Mouse (Mus musculus): ENCODE data around the gene Lcn4.

- TF ChIP-seq CTCF (IDR thresholded peaks at IDR 0.05; ENCODE audit: low read depth, low read length) = peak; percentile 77
- no peak for TF ChIP-seq POLR2A (IDR thresholded peaks at IDR 0.05; ENCODE audit: extremely low read depth, insufficient read depth, low read length)
Measured at GRCm38 (mm10) chr2:26639083-26639482, 32.0 kb downstream of the Lcn4 start.
